Mouse (Mus musculus) neural tube, embryonic 13.5 days (tissue): ENCODE data around the gene Thumpd1. TPM values are rescaled to one million over a fixed set of nuclear protein-coding genes. Genes with fewer than 3 reads are reported as not detected.

Source experiments
- ATAC-seq: fragments of 200-750 bp; cut with Nextera tagmentation; 2 replicates; pipeline ENCODE4 v1.8.0; 2017; ENCODE audit warnings: low read depth, mild to moderate bottlenecking, moderate TSS enrichment, moderate library complexity
- H3K27ac ChIP-seq: fragments of 300-500 bp; sonication (generic); replicated peaks from 2 replicates; pipeline ENCODE4 v1.5.1; 2015; ENCODE audit warnings: moderate library complexity, mild to moderate bottlenecking, inconsistent platforms
- H3K27me3 ChIP-seq: fragments of 300-500 bp; sonication (generic); 2 replicates; pipeline ENCODE4 v1.6.1; 2015; ENCODE audit warnings: mild to moderate bottlenecking, inconsistent platforms
- H3K36me3 ChIP-seq: fragments of 300-500 bp; sonication (generic); 2 replicates; pipeline ENCODE4 v1.6.1; 2015; ENCODE audit warnings: mild to moderate bottlenecking, inconsistent platforms
- H3K4me1 ChIP-seq: fragments of 300-500 bp; sonication (generic); replicated peaks from 2 replicates; pipeline ENCODE4 v1.6.1; 2015; ENCODE audit warnings: inconsistent platforms
- H3K4me2 ChIP-seq: fragments of 300-500 bp; sonication (generic); 2 replicates; pipeline ENCODE4 v1.6.1; 2015; ENCODE audit warnings: inconsistent platforms, mild to moderate bottlenecking, moderate library complexity
- H3K4me3 ChIP-seq: fragments of 300-500 bp; sonication (generic); 2 replicates; pipeline ENCODE4 v1.5.1; 2015; ENCODE audit warnings: mild to moderate bottlenecking, inconsistent platforms
- H3K9ac ChIP-seq: fragments of 300-500 bp; sonication (generic); 2 replicates; pipeline ENCODE4 v1.6.1; 2015; ENCODE audit warnings: moderate library complexity, mild to moderate bottlenecking, inconsistent platforms
- H3K9me3 ChIP-seq: fragments of 300-500 bp; sonication (generic); 2 replicates; pipeline ENCODE4 v1.6.1; 2016; ENCODE audit warnings: inconsistent platforms
- WGBS: fragments of 180-500 bp; shearing (Covaris S2); methylation state at CpG from one replicate; pipeline ENCODE4 v1.1.7; 2015; 5-methylcytosine and 5-hydroxymethylcytosine counted together
- polyA plus RNA-seq: library from polyadenylated mRNA; unstranded; fragments of >200 nt; fragmentation: Nextera tagmentation; extraction: Ambion mirVana; gene quantifications from 2 replicates; pipeline ENCODE4 v1.2.1, GENCODE M21; 2015

Thumpd1 gene
- polyA plus RNA-seq, 1 experiment from 2014 or later = 67.5 TPM

GRCm38 (mm10) chr7:119667893-119668292 is 52.7 kb downstream of the Thumpd1 start:
- no peak overlapping the region for H3K4me2 ChIP-seq
- H3K4me1 ChIP-seq = no peaks in the 10 kb centered on the region
- no peaks in the 10 kb centered on the region for H3K9me3 ChIP-seq
- ATAC-seq = no peak
- H3K36me3 ChIP-seq = no peaks in the 10 kb centered on the region
- no peak overlapping the region for H3K9ac ChIP-seq
- H3K4me3 ChIP-seq = no peak overlapping the region
- no peak overlapping the region for H3K27ac ChIP-seq
- 92% methylated on average over 3 of the region's 3 CpGs for WGBS
- no peaks in the 10 kb centered on the region for H3K27me3 ChIP-seq

Other genes starting within 250 kb of the Thumpd1 start
- not detected in 2 replicates for gene Umod, start 241.5 kb downstream of the Thumpd1 start, polyA plus RNA-seq
- gene Acsm5, start 201.3 kb downstream of the Thumpd1 start, polyA plus RNA-seq = not detected in 2 replicates
- 0.36 and 0.49 TPM in 2 replicates for gene Pdilt, start 197.3 kb downstream of the Thumpd1 start, polyA plus RNA-seq
- gene Acsm2, start 166.5 kb downstream of the Thumpd1 start, polyA plus RNA-seq = not detected in 2 replicates
- not detected in 2 replicates for gene Acsm1, start 113.8 kb downstream of the Thumpd1 start, polyA plus RNA-seq
- gene Acsm4, start 30.8 kb downstream of the Thumpd1 start, polyA plus RNA-seq = not detected in 2 replicates
- gene Acsm3, start 40.1 kb upstream of the Thumpd1 start, polyA plus RNA-seq = 0.29 and 0.38 TPM in 2 replicates
- 12.7 and 13.4 TPM in 2 replicates for gene Rexo5, start 73.2 kb upstream of the Thumpd1 start, polyA plus RNA-seq
- gene Eri2, start 73.3 kb upstream of the Thumpd1 start, polyA plus RNA-seq = 18.1 and 19.6 TPM in 2 replicates
- gene Lyrm1, start 175.1 kb upstream of the Thumpd1 start, polyA plus RNA-seq = 20.0 and 20.1 TPM in 2 replicates
- gene Dcun1d3, start 175.5 kb upstream of the Thumpd1 start, polyA plus RNA-seq = 15.3 and 17.7 TPM in 2 replicates